Mouse (Mus musculus) G1E (cell line): ENCODE measurements around the gene Setd4. TPM values are rescaled to one million over a fixed set of nuclear protein-coding genes. Genes with fewer than 3 reads are reported as not detected.

Experiments used
- ATAC-seq: 2 replicates; pipeline ENCODE4 v1.8.0; 2016; ENCODE audit warnings: mild to moderate bottlenecking; ENCODE audit not compliant: insufficient number of reproducible peaks, poor library complexity, low FRiP score, severe bottlenecking; ENCODE audit errors: extremely low read depth
- DNase-seq: peaks from one replicate; pipeline ENCODE4 v3.0.0; 2012; ENCODE audit warnings: low spot score
- H3K27me3 ChIP-seq: 2 replicates; pipeline ENCODE4 v1.6.1; 2012; ENCODE audit warnings: mild to moderate bottlenecking, low read length, inconsistent platforms; ENCODE audit not compliant: insufficient read depth
- H3K36me3 ChIP-seq: replicated peaks from 2 replicates; pipeline ENCODE3; 2012; ENCODE audit warnings: mild to moderate bottlenecking, inconsistent platforms
- H3K4me1 ChIP-seq: 2 replicates; pipeline ENCODE4 v1.6.1; 2012; ENCODE audit warnings: low read depth, low read length, inconsistent platforms, mixed read lengths; ENCODE audit not compliant: insufficient read depth
- H3K4me3 ChIP-seq: 2 replicates; pipeline ENCODE4 v1.5.1; 2012; ENCODE audit warnings: low read depth, mild to moderate bottlenecking, inconsistent platforms, low read length, moderate library complexity, mixed read lengths
- H3K9me3 ChIP-seq: replicated peaks from 2 replicates; pipeline ENCODE4 v1.6.1; 2012; ENCODE audit warnings: inconsistent platforms
- CTCF ChIP-seq: IDR thresholded peaks from 2 replicates; pipeline ENCODE4 v1.5.1; 2012; ENCODE audit warnings: low read depth, low read length, inconsistent platforms, mixed read lengths
- GATA1 ChIP-seq: IDR thresholded peaks from 2 replicates; pipeline ENCODE4 v1.6.1; 2012; ENCODE audit warnings: borderline replicate concordance, low read length, inconsistent platforms, mixed read lengths
- GATA2 ChIP-seq: IDR thresholded peaks from 2 replicates; pipeline ENCODE4 v1.6.1; 2012; ENCODE audit warnings: low read depth, low read length, inconsistent platforms, borderline replicate concordance
- POLR2AphosphoS5 ChIP-seq: IDR thresholded peaks from 2 replicates; pipeline ENCODE4 v1.6.1; 2012; ENCODE audit warnings: low read depth, low read length, inconsistent platforms; ENCODE audit not compliant: insufficient replicate concordance
- TAL1 ChIP-seq: conservative IDR thresholded peaks from 2 replicates; pipeline ENCODE4 v1.6.1; 2012; ENCODE audit warnings: low read depth, low read length, inconsistent platforms, mixed read lengths
- polyA plus RNA-seq: library from polyadenylated mRNA; stranded (reverse); fragments of >175 nt; gene quantifications from 2 replicates; pipeline ENCODE4 v1.2.3, GENCODE M21; 2012
- total RNA-seq, 2 experiments: library from RNA; stranded (forward) in 1 of 2; stranded (reverse) in 1 of 2; fragments of 200-1000 nt in 1 of 2; fragments of >200 nt in 1 of 2; fragmentation: Nextera tagmentation in 1 of 2; gene quantifications; 2 replicates each; pipeline ENCODE4 v1.2.3; 2014 to 2017

Gene Setd4
- total and polyA plus RNA-seq, 3 experiments, result 2.6 to 11.6 (median 6.8) TPM

DNA sequence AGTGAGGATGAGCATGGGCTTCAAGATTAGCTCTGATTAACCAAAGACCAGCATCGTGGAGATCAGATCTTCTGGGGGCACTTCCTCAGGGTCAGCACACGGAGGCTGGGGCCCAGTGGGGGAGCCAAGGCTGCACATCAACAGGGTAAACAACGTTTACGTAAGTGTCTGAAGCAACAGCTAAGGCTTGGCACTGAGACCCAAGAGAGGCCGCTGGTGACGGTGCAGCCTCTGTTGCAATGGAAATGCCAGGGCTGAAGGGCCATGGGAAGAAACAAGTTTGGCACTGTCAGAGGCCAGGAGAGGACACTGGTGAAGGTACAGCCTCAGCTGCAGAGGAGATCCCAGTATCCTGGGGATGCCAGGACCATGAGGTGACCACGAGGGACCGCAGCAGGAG is 10.5 kb downstream of the Setd4 start:
- no peak for ATAC-seq
- Histone ChIP-seq H3K4me3 (no peak overlapping the region), H3K36me3 (peaks cover 72% of the 10 kb centered on the region), H3K27me3 (no peaks in the 10 kb centered on the region), H3K9me3 (no peaks in the 10 kb centered on the region), H3K4me1 (no peaks in the 10 kb centered on the region)
- TF ChIP-seq TAL1 (no peak), POLR2AphosphoS5 (no peak), GATA1 (no peak), GATA2 (no peak), CTCF (no peak)
- no peak for DNase-seq

DNA sequence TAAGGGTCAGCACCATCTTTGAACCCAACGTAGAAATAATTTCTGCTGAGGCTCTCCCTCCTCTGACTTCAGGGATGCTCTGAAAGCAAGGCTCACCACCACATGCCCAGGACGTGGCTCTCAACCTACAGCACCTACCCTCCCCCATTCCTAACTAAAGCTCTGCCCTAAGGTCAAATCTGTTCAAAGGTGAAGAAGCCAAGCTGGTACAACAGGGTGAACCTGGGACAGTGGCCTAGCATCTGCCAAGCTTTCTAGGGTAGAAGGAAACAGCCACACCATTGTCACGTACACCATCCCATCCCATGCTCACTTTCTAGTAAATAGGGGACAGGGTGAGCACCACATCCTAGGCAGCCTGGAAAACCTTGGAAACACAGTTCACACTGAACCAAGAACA is 11.2 kb downstream of the Setd4 start:
- no peak overlapping the region for H3K4me3 ChIP-seq
- H3K36me3 ChIP-seq, result peaks cover 71% of the 10 kb centered on the region
- no peaks in the 10 kb centered on the region for H3K9me3 ChIP-seq
- H3K27me3 ChIP-seq, result no peaks in the 10 kb centered on the region
- no peaks in the 10 kb centered on the region for H3K4me1 ChIP-seq
- ATAC-seq (no peak), DNase-seq (no peak)
- TF ChIP-seq TAL1, result no peak
- TF ChIP-seq GATA1, result no peak
- no peak for TF ChIP-seq CTCF
- no peak for TF ChIP-seq GATA2
- TF ChIP-seq POLR2AphosphoS5, result no peak

DNA sequence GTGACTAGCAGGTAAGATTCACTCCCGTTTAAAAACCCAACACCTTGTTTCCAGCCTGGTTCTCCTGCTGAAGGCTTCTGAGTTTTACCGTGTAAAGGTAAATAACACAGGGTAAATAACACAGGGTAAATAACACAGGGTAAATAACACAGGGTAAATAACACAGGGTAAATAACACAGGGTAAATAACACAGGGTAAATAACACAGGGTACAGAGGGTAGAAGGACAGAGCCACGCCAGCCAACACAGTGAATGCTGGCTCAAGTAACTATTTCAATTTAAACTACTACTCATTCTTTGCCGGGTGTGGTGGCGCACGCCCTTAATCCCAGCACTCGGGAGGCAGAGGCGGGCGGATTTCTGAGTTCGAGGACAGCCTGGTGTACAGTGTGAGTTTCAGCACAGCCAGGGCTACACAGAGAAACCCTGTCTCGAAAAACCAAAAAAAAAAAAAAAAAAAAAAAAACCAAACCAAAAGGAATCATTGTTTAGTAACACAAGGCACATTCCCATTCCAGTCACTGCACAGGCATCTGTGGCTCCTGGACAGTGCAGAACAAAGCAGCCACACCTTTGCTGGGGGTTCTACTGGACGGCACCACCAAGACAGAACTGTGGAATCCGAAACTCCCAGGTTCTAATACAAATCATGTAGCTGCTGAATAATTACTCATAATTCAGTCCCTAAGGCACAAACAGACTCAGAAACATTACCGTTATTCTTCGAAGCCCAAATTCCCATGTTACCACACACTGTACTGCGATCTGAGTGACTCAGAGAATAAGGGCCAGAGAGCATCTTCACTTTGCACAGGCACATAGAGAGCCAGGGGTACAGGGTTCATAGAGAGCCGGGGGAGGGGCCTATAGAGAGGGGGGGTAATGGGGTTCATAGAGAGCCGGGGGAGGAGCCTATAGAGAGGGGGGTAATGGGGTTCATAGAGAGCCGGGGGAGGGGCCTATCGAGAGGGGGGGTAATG is 12.1 kb downstream of the Setd4 start:
- no peaks in the 10 kb centered on the region for H3K27me3 ChIP-seq

DNA sequence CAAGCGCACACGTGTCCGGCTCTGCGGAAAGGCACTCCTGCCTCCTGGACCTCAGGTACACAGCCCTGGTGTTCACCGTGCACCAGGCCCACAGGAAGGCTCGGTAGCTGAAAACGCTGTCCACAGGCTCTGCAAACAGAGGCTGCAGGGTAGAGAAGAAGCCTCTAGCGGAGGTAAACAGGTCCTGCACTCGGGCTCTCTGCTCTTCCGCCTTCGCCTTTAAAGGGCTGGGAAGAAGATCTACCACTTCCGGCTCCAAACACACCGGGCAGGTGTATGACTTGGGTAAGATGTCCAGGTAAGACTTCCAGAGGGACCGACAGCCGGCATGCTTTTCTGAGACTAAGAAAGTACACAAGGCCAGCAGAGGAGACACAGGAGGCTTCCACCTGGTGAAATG is 12.9 kb downstream of the Setd4 start:
- no peak for ATAC-seq
- peaks cover 67% of the 10 kb centered on the region for H3K36me3 ChIP-seq

More for the DNA sequence above, 12.1 kb downstream of the Setd4 start:
- H3K4me3 ChIP-seq, result no peak overlapping the region
- no peaks in the 10 kb centered on the region for H3K9me3 ChIP-seq
- peaks cover 68% of the 10 kb centered on the region for H3K36me3 ChIP-seq
- TF ChIP-seq GATA1 (no peak), GATA2 (no peak), POLR2AphosphoS5 (no peak), CTCF (no peak), TAL1 (no peak)
- ATAC-seq, result no peak
- H3K4me1 ChIP-seq, result no peaks in the 10 kb centered on the region
- no peak for DNase-seq

DNA sequence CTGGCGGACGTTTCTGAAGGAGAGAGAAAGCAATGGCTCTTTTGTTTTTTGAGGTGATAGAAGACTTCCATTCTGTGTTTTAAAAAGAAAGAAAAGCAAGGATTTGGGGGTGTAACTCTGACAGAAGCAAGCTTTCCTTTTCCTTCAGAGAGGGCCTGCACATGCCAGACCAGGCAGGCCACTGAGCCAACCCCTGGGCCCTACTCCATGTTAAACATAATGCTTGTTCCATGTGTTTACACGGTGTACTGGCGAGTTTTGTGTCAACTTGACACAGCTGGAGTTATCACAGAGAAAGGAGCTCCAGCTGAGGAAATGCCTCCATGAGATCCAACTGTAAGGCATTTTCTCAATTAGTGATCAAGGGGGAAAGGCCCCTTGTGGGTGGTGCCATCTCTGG is 15.6 kb downstream of the Setd4 start:
- no peak for DNase-seq
- Histone ChIP-seq H3K27me3 (no peaks in the 10 kb centered on the region), H3K9me3 (no peaks in the 10 kb centered on the region), H3K4me3 (no peak overlapping the region), H3K4me1 (no peaks in the 10 kb centered on the region), H3K36me3 (peaks cover 71% of the 10 kb centered on the region)
- ATAC-seq, result no peak
- TF ChIP-seq TAL1 (no peak), POLR2AphosphoS5 (no peak), CTCF (no peak), GATA2 (no peak), GATA1 (no peak)

More for the DNA sequence above, 12.9 kb downstream of the Setd4 start:
- H3K4me1 ChIP-seq, result no peaks in the 10 kb centered on the region
- no peaks in the 10 kb centered on the region for H3K27me3 ChIP-seq
- H3K9me3 ChIP-seq, result no peaks in the 10 kb centered on the region
- no peak for TF ChIP-seq CTCF
- TF ChIP-seq POLR2AphosphoS5, result no peak
- TF ChIP-seq GATA1, result no peak
- TF ChIP-seq GATA2, result no peak
- TF ChIP-seq TAL1, result no peak
- no peak for DNase-seq
- no peak overlapping the region for H3K4me3 ChIP-seq

DNA sequence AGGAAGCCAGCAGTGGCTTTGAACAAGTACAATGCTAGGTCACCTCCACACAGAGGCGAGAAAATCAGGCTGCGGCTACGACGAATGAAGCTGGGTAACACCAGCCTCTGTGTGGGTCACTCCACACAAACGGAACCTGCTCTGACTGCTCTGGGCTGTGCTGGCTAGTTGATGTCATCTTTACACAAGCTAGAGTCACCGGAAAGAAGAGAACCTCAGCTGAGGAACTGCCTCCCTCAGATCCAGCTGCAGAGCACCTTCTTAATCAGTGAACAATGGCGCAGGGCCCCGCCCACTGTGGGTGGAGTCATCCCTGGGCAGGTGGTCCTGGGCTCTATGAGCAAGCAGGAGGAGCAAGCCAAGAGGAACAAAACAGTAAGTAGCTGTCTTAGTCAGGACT is 17.5 kb downstream of the Setd4 start:
- TF ChIP-seq CTCF (no peak), POLR2AphosphoS5 (no peak), GATA1 (no peak), TAL1 (no peak), GATA2 (no peak)
- no peak for DNase-seq
- Histone ChIP-seq H3K27me3 (no peaks in the 10 kb centered on the region), H3K4me1 (no peaks in the 10 kb centered on the region), H3K36me3 (peaks cover 63% of the 10 kb centered on the region), H3K9me3 (no peaks in the 10 kb centered on the region), H3K4me3 (no peak overlapping the region)
- no peak for ATAC-seq
